Mouse (Mus musculus): ENCODE data around the gene Usp6nl.

GRCm38 (mm10) chr2:6363922-6364321, 41.5 kb downstream of the Usp6nl start:
- no peak for TF ChIP-seq CTCF (IDR thresholded peaks at IDR 0.05; ENCODE audit: low read depth)
- TF ChIP-seq EP300 (IDR thresholded peaks at IDR 0.05; ENCODE audit: low read depth) = no peak
